Mouse (Mus musculus): Measurements from ENCODE around the gene Smim6. TPM values are rescaled to one million over a fixed set of nuclear protein-coding genes. Genes with fewer than 3 reads are reported as not detected.

The Smim6 gene
- total RNA-seq, 1 experiment: 0.45 TPM

DNA sequence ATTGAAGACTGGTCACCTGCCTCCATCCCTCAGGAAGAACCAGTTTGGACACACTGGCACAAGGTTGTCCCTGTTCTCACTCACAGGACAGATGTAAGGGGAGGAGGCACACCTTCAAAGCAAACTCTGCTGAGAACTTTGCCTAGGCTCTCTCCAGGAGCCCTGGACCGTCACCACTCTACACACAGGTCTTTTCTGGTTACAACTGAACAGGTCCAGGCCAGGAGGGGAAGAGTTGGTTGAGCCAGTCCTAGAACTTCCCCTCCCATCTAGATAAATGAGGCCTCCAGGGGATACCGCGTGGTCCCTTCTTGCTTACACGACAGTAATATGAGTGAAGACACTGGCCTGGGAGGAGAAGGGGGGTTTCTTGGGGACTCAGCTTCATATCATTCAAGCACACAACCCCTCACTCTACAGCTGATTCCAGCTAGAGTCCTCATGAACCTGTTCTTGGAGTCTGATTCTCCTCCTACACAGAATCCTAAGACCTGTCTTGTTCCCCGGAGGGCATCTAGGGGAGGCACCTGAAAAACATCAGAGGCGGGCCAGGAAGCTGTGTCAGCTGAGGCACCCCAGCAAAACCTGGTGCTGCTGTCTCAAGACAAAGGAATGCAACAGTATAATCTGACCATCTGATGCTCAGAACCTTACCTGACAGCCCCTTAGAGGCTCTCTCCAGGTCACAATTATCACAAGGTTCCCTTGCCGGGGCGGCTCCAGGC, 7.4 kb upstream of the Smim6 start:
- Histone ChIP-seq H3K4me3 (ENCODE audit: insufficient read depth in 1 of 2, low read depth in 1 of 2, low read length in 2 of 2, poor library complexity in 1 of 2, severe bottlenecking in 1 of 2) (no peak overlapping the region), H3K4me1 (ENCODE audit: control insufficient read depth in 2 of 2, insufficient read depth in 2 of 2, low read length in 2 of 2, poor library complexity in 1 of 2) (peaks cover 0 to 18% of the 10 kb centered on the region in 2 experiments; a peak in 2 of 4 replicates), H3K27ac (ENCODE audit: insufficient read depth, low read depth, low read length, poor library complexity, severe bottlenecking) (no peak overlapping the region; the same call in 1 of the 2 replicates), H3K9me3 (ENCODE audit: control insufficient read depth, insufficient read depth, low read depth, low read length) (no peaks in the 10 kb centered on the region), H3K9ac (ENCODE audit: insufficient read depth, low read depth, low read length, poor library complexity, severe bottlenecking) (no peak overlapping the region), H3K36me3 (ENCODE audit: control insufficient read depth, insufficient read depth, low read length, poor library complexity, severe bottlenecking) (no peaks in the 10 kb centered on the region; the same call in 1 of the 2 replicates)
- no peak for TF ChIP-seq ZC3H11A (IDR thresholded peaks at IDR 0.05; ENCODE audit: borderline replicate concordance, low read depth, low read length)
- no peak for TF ChIP-seq CHD2 (IDR thresholded peaks at IDR 0.05; ENCODE audit: low read depth, low read length)
- TF ChIP-seq MAFK (IDR thresholded peaks at IDR 0.05; ENCODE audit: insufficient read depth, low read depth, low read length): no peak
- no peak for TF ChIP-seq HCFC1 (IDR thresholded peaks at IDR 0.05; ENCODE audit: borderline replicate concordance, insufficient read depth, low read length)
- DNase-seq (ENCODE audit: low read depth, low spot score): no peak
- in situ Hi-C loops (cut with MboI; ENCODE audit: low sequenced_read_pairs in 2 of 2, unreplicated experiment in 2 of 2): no loop called here

GRCm38 (mm10) chr11:115904956-115905790, 6.6 kb upstream of the Smim6 start:
- H3K9me3 ChIP-seq (ENCODE audit: control insufficient read depth, insufficient read depth, low read depth, low read length): no peaks in the 10 kb centered on the region
- no peak for DNase-seq (ENCODE audit: low read depth, low spot score)
- peaks cover 0 to 13% of the 10 kb centered on the region in 2 experiments; a peak in 2 of 4 replicates for H3K4me1 ChIP-seq (ENCODE audit: control insufficient read depth in 2 of 2, insufficient read depth in 2 of 2, low read length in 2 of 2, poor library complexity in 1 of 2)
- H3K9ac ChIP-seq (ENCODE audit: insufficient read depth, low read depth, low read length, poor library complexity, severe bottlenecking): no peak overlapping the region
- in situ Hi-C loops (cut with MboI; ENCODE audit: low sequenced_read_pairs in 2 of 2, unreplicated experiment in 2 of 2): no loop called here
- no peaks in the 10 kb centered on the region; the same call in 1 of the 2 replicates for H3K36me3 ChIP-seq (ENCODE audit: control insufficient read depth, insufficient read depth, low read length, poor library complexity, severe bottlenecking)
- TF ChIP-seq CHD2 (IDR thresholded peaks at IDR 0.05; ENCODE audit: low read depth, low read length): no peak
- no peak for TF ChIP-seq ZC3H11A (IDR thresholded peaks at IDR 0.05; ENCODE audit: borderline replicate concordance, low read depth, low read length)
- TF ChIP-seq HCFC1 (IDR thresholded peaks at IDR 0.05; ENCODE audit: borderline replicate concordance, insufficient read depth, low read length): no peak
- TF ChIP-seq ZNF384 (IDR thresholded peaks at IDR 0.05; ENCODE audit: low read depth, low read length): no peak
- TF ChIP-seq MAFK (IDR thresholded peaks at IDR 0.05; ENCODE audit: insufficient read depth, low read depth, low read length): no peak
- peak overlapping the region; percentile 5; the same call in 1 of the 2 replicates for H3K27ac ChIP-seq (ENCODE audit: insufficient read depth, low read depth, low read length, poor library complexity, severe bottlenecking)
- H3K4me3 ChIP-seq (ENCODE audit: insufficient read depth in 1 of 2, low read depth in 1 of 2, low read length in 2 of 2, poor library complexity in 1 of 2, severe bottlenecking in 1 of 2): no peak overlapping the region

DNA sequence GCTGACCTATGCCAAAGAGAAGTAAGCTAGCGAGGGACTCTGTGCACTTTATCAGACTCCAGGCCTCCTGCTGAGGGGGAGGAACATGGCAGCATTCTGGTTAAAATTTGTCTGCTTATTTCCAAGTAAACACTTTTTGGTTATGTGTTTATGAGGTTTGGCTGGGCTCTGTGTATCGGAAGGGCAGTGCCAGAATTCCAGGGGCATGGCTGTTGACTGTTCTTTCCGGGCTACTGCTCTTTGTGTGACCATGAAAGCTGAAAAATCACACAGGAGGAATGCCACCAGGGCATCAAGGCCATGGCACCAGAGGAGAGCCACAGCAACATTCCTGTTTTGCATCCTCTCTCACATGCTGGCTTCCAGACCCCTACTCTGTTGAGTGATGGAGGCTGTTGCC, 5.7 kb upstream of the Smim6 start:
- TF ChIP-seq MAFK (IDR thresholded peaks at IDR 0.05; ENCODE audit: insufficient read depth, low read depth, low read length) (no peak), CHD2 (IDR thresholded peaks at IDR 0.05; ENCODE audit: low read depth, low read length) (no peak), ZC3H11A (IDR thresholded peaks at IDR 0.05; ENCODE audit: borderline replicate concordance, low read depth, low read length) (no peak), HCFC1 (IDR thresholded peaks at IDR 0.05; ENCODE audit: borderline replicate concordance, insufficient read depth, low read length) (no peak), ZNF384 (IDR thresholded peaks at IDR 0.05; ENCODE audit: low read depth, low read length) (no peak)
- no peak for DNase-seq (ENCODE audit: low read depth, low spot score)

GRCm38 (mm10) chr11:115906521-115906920, 5.3 kb upstream of the Smim6 start:
- H3K9me3 ChIP-seq (ENCODE audit: control insufficient read depth, insufficient read depth, low read depth, low read length): no peaks in the 10 kb centered on the region
- no peaks in the 10 kb centered on the region; the same call in 1 of the 2 replicates for H3K36me3 ChIP-seq (ENCODE audit: control insufficient read depth, insufficient read depth, low read length, poor library complexity, severe bottlenecking)
- TF ChIP-seq CHD2 (IDR thresholded peaks at IDR 0.05; ENCODE audit: low read depth, low read length) (no peak), ZNF384 (IDR thresholded peaks at IDR 0.05; ENCODE audit: low read depth, low read length) (no peak), ZC3H11A (IDR thresholded peaks at IDR 0.05; ENCODE audit: borderline replicate concordance, low read depth, low read length) (no peak), HCFC1 (IDR thresholded peaks at IDR 0.05; ENCODE audit: borderline replicate concordance, insufficient read depth, low read length) (no peak), MAFK (IDR thresholded peaks at IDR 0.05; ENCODE audit: insufficient read depth, low read depth, low read length) (no peak)
- H3K27ac ChIP-seq (ENCODE audit: insufficient read depth, low read depth, low read length, poor library complexity, severe bottlenecking): no peak overlapping the region
- no peak for DNase-seq (ENCODE audit: low read depth, low spot score)
- in situ Hi-C loops (cut with MboI; ENCODE audit: low sequenced_read_pairs in 2 of 2, unreplicated experiment in 2 of 2): no loop called here
- peaks cover 0 to 13% of the 10 kb centered on the region in 2 experiments; a peak in 2 of 4 replicates for H3K4me1 ChIP-seq (ENCODE audit: control insufficient read depth in 2 of 2, insufficient read depth in 2 of 2, low read length in 2 of 2, poor library complexity in 1 of 2)
- H3K4me3 ChIP-seq (ENCODE audit: insufficient read depth in 1 of 2, low read depth in 1 of 2, low read length in 2 of 2, poor library complexity in 1 of 2, severe bottlenecking in 1 of 2): no peak overlapping the region
- H3K9ac ChIP-seq (ENCODE audit: insufficient read depth, low read depth, low read length, poor library complexity, severe bottlenecking): no peak overlapping the region

More for the DNA sequence above, 5.7 kb upstream of the Smim6 start:
- Histone ChIP-seq H3K9ac (ENCODE audit: insufficient read depth, low read depth, low read length, poor library complexity, severe bottlenecking) (no peak overlapping the region), H3K27ac (ENCODE audit: insufficient read depth, low read depth, low read length, poor library complexity, severe bottlenecking) (no peak overlapping the region), H3K36me3 (ENCODE audit: control insufficient read depth, insufficient read depth, low read length, poor library complexity, severe bottlenecking) (no peaks in the 10 kb centered on the region; the same call in 1 of the 2 replicates), H3K4me3 (ENCODE audit: insufficient read depth in 1 of 2, low read depth in 1 of 2, low read length in 2 of 2, poor library complexity in 1 of 2, severe bottlenecking in 1 of 2) (no peak overlapping the region), H3K9me3 (ENCODE audit: control insufficient read depth, insufficient read depth, low read depth, low read length) (no peaks in the 10 kb centered on the region), H3K4me1 (ENCODE audit: control insufficient read depth in 2 of 2, insufficient read depth in 2 of 2, low read length in 2 of 2, poor library complexity in 1 of 2) (peaks cover 0 to 13% of the 10 kb centered on the region in 2 experiments; a peak in 2 of 4 replicates)
- in situ Hi-C loops (cut with MboI; ENCODE audit: low sequenced_read_pairs in 2 of 2, unreplicated experiment in 2 of 2): no loop called here
